Mouse (Mus musculus) gastrocnemius, adult 2 months (tissue): ENCODE measurements around the gene Trafd1. TPM values are rescaled to one million over a fixed set of nuclear protein-coding genes. Genes with fewer than 3 reads are reported as not detected.
A peak's percentile ranks its signal among the peaks of the same experiment; 100 is the strongest.

Source experiments
- DNase-seq: peaks from one replicate; pipeline ENCODE4 v3.0.0; 2022
- H3K27ac ChIP-seq: fragments of 200-600 bp; 2 replicates; pipeline ENCODE4 v1.8.1; 2022; ENCODE audit warnings: mild to moderate bottlenecking
- H3K4me3 ChIP-seq: fragments of 200-600 bp; 2 replicates; pipeline ENCODE4 v1.8.1; 2022; ENCODE audit warnings: mild to moderate bottlenecking, moderate library complexity
- CTCF ChIP-seq: fragments of 200-600 bp; IDR thresholded peaks from 2 replicates; pipeline ENCODE4 v1.8.1; 2022; ENCODE audit warnings: antibody characterized with exemption, mild to moderate bottlenecking, moderate library complexity
- intact Hi-C: fragments of 180-260 bp; cut with DNase I; formaldehyde crosslinking; loops from one replicate; pipeline ENCODE4 v1.15.1; 2025
- long read RNA-seq, 2 experiments: library from polyadenylated mRNA; stranded (forward); transcript quantifications; one replicate each; pipeline ENCODE4 v2.0.0; 2021
- total RNA-seq, 2 experiments: library from RNA; stranded (reverse); gene quantifications; 2 replicates each; pipeline ENCODE4 v1.2.3; 2021

The Trafd1 gene
- total RNA-seq: 10 to 100 TPM; 36.8 to 37.0 TPM
- long read RNA-seq, experiment 1, transcript Trafd1-201 (12 exons, 2,503 nt): major isoform, 14 of 63 reads
- long read RNA-seq, experiment 1, partial matches to known transcripts: 29 of 63 reads
- long read RNA-seq, experiment 1, other reads (novel, unspliced or antisense): 17 of 63 reads
- long read RNA-seq, experiment 2, transcript Trafd1-201 (12 exons, 2,503 nt): major isoform, 8 of 64 reads
- long read RNA-seq, experiment 2, partial matches to known transcripts: 2 of 64 reads
- long read RNA-seq, experiment 2, other reads (novel, unspliced or antisense): 52 of 64 reads

- peak within 1 kb of the TSS; percentile 90 for H3K4me3 ChIP-seq
- intact Hi-C loops: no loop called here
- H3K27ac ChIP-seq: peak within 1 kb of the TSS; percentile 99
- TF ChIP-seq CTCF: no peak
- peak; percentile 99 for DNase-seq
These were observed at the start of gene Trafd1 for GRCm38 (mm10) chr5:121385461-121386119. Trafd1 (minus strand) TSS chr5:121385632.

- no peak for DNase-seq
- Histone ChIP-seq H3K4me3 (no peak overlapping the region), H3K27ac (no peak overlapping the region)
- TF ChIP-seq CTCF: no peak
- intact Hi-C loops: no loop called here
These were observed 43.5 kb upstream of the Trafd1 start for GRCm38 (mm10) chr5:121428954-121429353.

- intact Hi-C loops: no loop called here
- H3K4me3 ChIP-seq: no peak overlapping the region
- DNase-seq: no peak
- H3K27ac ChIP-seq: no peak overlapping the region
- TF ChIP-seq CTCF: no peak
These were observed 37.9 kb upstream of the Trafd1 start for GRCm38 (mm10) chr5:121423297-121423696.

- Histone ChIP-seq H3K4me3 (no peak overlapping the region), H3K27ac (no peak overlapping the region)
- no peak for TF ChIP-seq CTCF
- DNase-seq: no peak
- intact Hi-C loops: no loop called here
These were observed 37.4 kb upstream of the Trafd1 start for GRCm38 (mm10) chr5:121422787-121423186.

- DNase-seq: no peak
- intact Hi-C loops: no loop called here
- Histone ChIP-seq H3K4me3 (no peak overlapping the region), H3K27ac (no peak overlapping the region)
- no peak for TF ChIP-seq CTCF
These were observed 35.3 kb upstream of the Trafd1 start for GRCm38 (mm10) chr5:121420721-121421120.

GRCm38 (mm10) chr5:121410975-121411374 is 25.5 kb upstream of the Trafd1 start:
- intact Hi-C loops: no loop called here
- no peak overlapping the region for H3K27ac ChIP-seq
- no peak overlapping the region for H3K4me3 ChIP-seq
- DNase-seq: no peak
- TF ChIP-seq CTCF: no peak

- no peak for TF ChIP-seq CTCF
- intact Hi-C loops: no loop called here
- peak; percentile 39 for DNase-seq
- Histone ChIP-seq H3K4me3 (no peak overlapping the region), H3K27ac (peak overlapping the region; percentile 12; the same call in 1 of the 2 replicates)
These were observed 22.4 kb upstream of the Trafd1 start for GRCm38 (mm10) chr5:121407856-121408255.

- DNase-seq: no peak
- H3K27ac ChIP-seq: no peak overlapping the region
- intact Hi-C loops: no loop called here
- TF ChIP-seq CTCF: no peak
- H3K4me3 ChIP-seq: no peak overlapping the region
These were observed 15.4 kb upstream of the Trafd1 start for GRCm38 (mm10) chr5:121400849-121401248.

GRCm38 (mm10) chr5:121400064-121400463 is 14.6 kb upstream of the Trafd1 start:
- intact Hi-C loops: no loop called here
- DNase-seq: no peak
- no peak overlapping the region for H3K4me3 ChIP-seq
- no peak for TF ChIP-seq CTCF
- no peak overlapping the region for H3K27ac ChIP-seq

- no peak for TF ChIP-seq CTCF
- DNase-seq: no peak
These were observed 14.1 kb upstream of the Trafd1 start for GRCm38 (mm10) chr5:121399540-121399939.

GRCm38 (mm10) chr5:121398965-121399462 is 13.6 kb upstream of the Trafd1 start:
- H3K4me3 ChIP-seq: peak overlapping the region; percentile 99
- no peak for TF ChIP-seq CTCF
- intact Hi-C loops: no loop called here
- DNase-seq: no peak
- no peak overlapping the region for H3K27ac ChIP-seq

More at GRCm38 (mm10) chr5:121399540-121399939, 14.1 kb upstream of the Trafd1 start:
- no peak overlapping the region for H3K27ac ChIP-seq
- intact Hi-C loops: no loop called here
- H3K4me3 ChIP-seq: peak overlapping the region; percentile 99

GRCm38 (mm10) chr5:121398146-121398964 is 12.9 kb upstream of the Trafd1 start:
- intact Hi-C loops: no loop called here
- no peak for DNase-seq
- H3K4me3 ChIP-seq: peak overlapping the region; percentile 99
- peak overlapping the region; percentile 94 for H3K27ac ChIP-seq
- TF ChIP-seq CTCF: no peak
